Mouse (Mus musculus) hindbrain, embryonic 12.5 days (tissue): ENCODE results near the gene Gm37419. TPM values are rescaled to one million over a fixed set of nuclear protein-coding genes. Genes with fewer than 3 reads are reported as not detected.

Source experiments
- ATAC-seq: fragments of 200-750 bp; cut with Nextera tagmentation; 2 replicates; pipeline ENCODE4 v1.8.0; 2017; ENCODE audit warnings: moderate TSS enrichment; ENCODE audit not compliant: low FRiP score
- H3K27ac ChIP-seq: fragments of 300-500 bp; sonication (generic); 2 replicates; pipeline ENCODE4 v1.5.1; 2016; ENCODE audit warnings: mild to moderate bottlenecking
- H3K27me3 ChIP-seq: fragments of 300-500 bp; sonication (generic); 2 replicates; pipeline ENCODE4 v1.6.1; 2016; ENCODE audit warnings: mild to moderate bottlenecking
- H3K36me3 ChIP-seq: fragments of 300-500 bp; sonication (generic); 2 replicates; pipeline ENCODE4 v1.6.1; 2016; ENCODE audit warnings: mild to moderate bottlenecking
- H3K4me1 ChIP-seq: fragments of 300-500 bp; sonication (generic); 2 replicates; pipeline ENCODE4 v1.6.1; 2016
- H3K4me2 ChIP-seq: fragments of 300-500 bp; sonication (generic); replicated peaks from 2 replicates; pipeline ENCODE4 v1.6.1; 2016; ENCODE audit warnings: mild to moderate bottlenecking
- H3K4me3 ChIP-seq: fragments of 300-500 bp; sonication (generic); 2 replicates; pipeline ENCODE4 v1.5.1; 2016; ENCODE audit warnings: mild to moderate bottlenecking
- H3K9ac ChIP-seq: fragments of 300-500 bp; sonication (generic); 2 replicates; pipeline ENCODE4 v1.6.1; 2016; ENCODE audit warnings: mild to moderate bottlenecking, moderate library complexity
- H3K9me3 ChIP-seq: fragments of 300-500 bp; sonication (generic); replicated peaks from 2 replicates; pipeline ENCODE4 v1.6.1; 2016; ENCODE audit warnings: mild to moderate bottlenecking
- WGBS: fragments of 180-500 bp; shearing (Covaris S2); methylation state at CpG from one replicate; pipeline ENCODE4 v1.1.7; 2016; 5-methylcytosine and 5-hydroxymethylcytosine counted together
- polyA plus RNA-seq: library from polyadenylated mRNA; unstranded; fragments of >200 nt; fragmentation: Nextera tagmentation; extraction: Ambion mirVana; gene quantifications from 2 replicates; pipeline ENCODE4 v1.2.1, GENCODE M21; 2016

The Gm37419 gene
- polyA plus RNA-seq, 1 experiment from 2014 or later = not detected

DNA sequence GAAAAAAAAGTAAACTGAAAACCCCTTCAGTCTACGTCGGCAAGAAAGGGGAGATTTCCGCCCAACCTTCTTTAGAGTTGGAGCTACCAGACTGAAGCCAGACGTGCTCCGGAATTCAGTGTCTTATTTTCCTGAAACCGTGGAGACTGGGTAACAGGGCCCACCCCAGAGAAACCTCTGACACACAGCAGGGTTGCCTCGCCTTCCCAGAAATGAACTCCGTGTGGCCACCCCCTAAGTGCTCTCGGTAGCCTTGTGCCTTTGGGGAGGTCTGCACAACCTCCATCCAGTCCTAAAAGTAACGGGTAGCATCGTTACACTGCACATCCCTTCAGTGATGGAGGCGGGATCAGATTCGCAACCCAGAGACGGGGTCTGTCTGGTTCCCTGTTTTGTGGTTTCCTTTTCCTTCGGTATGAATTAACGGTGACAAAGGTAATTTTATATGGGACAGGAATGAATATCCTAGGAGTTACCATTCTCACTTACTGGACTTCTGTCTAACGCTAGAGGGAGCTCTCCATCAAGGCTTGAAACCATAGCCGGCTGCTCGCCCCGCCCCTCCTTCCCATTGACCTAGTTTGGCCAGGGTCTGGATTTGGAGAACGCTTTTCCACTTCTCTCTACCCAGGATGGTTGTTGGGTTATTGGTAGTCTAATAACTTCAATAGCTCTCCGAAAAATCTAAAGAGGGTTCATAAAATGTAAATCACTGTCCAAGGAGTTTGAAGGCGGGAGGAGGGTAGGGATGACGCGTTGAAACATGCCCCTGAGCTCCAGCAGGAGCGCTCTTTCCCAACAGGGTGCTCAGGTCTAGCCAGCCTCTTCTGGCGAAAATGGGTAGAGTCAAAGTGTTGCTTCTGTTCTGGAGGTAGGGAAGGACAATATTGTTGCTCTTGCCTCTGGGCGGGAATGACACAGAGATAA lies 6.1 kb upstream of the Gm37419 start:
- peak overlapping the region; percentile 86 for H3K4me2 ChIP-seq
- H3K36me3 ChIP-seq = no peaks in the 10 kb centered on the region
- H3K9ac ChIP-seq = no peak overlapping the region
- H3K9me3 ChIP-seq = no peaks in the 10 kb centered on the region
- peaks cover 34% of the 10 kb centered on the region for H3K4me1 ChIP-seq
- H3K4me3 ChIP-seq = peak overlapping the region; percentile 38
- H3K27me3 ChIP-seq = peaks cover 68% of the 10 kb centered on the region
- peak; percentile 79 for ATAC-seq
- no peak overlapping the region for H3K27ac ChIP-seq
- 1% methylated on average over 28 of the region's 28 CpGs for WGBS

- WGBS = under 1% methylated on average over 31 of the region's 33 CpGs
- Histone ChIP-seq H3K36me3 (no peaks in the 10 kb centered on the region), H3K4me3 (peak overlapping the region; percentile 38), H3K9ac (peak overlapping the region; percentile 53), H3K4me2 (peak overlapping the region; percentile 86), H3K27me3 (peaks cover 68% of the 10 kb centered on the region), H3K9me3 (no peaks in the 10 kb centered on the region), H3K27ac (no peak overlapping the region), H3K4me1 (peaks cover 37% of the 10 kb centered on the region)
- ATAC-seq = peak; percentile 24
Measured at GRCm38 (mm10) chr16:23982891-23983588, 5.2 kb upstream of the Gm37419 start.

GRCm38 (mm10) chr16:23984183-23984582 lies 4.1 kb upstream of the Gm37419 start:
- Histone ChIP-seq H3K4me2 (peak overlapping the region; percentile 86), H3K27ac (no peak overlapping the region), H3K9ac (no peak overlapping the region), H3K4me3 (peak overlapping the region; percentile 31), H3K36me3 (no peaks in the 10 kb centered on the region), H3K9me3 (no peaks in the 10 kb centered on the region), H3K4me1 (peaks cover 37% of the 10 kb centered on the region), H3K27me3 (peaks cover 63% of the 10 kb centered on the region)
- WGBS = 2% methylated on average over 22 of the region's 22 CpGs
- peak; percentile 59 for ATAC-seq

GRCm38 (mm10) chr16:23984760-23985466 lies 3.4 kb upstream of the Gm37419 start:
- Histone ChIP-seq H3K4me1 (peaks cover 43% of the 10 kb centered on the region), H3K27ac (no peak overlapping the region), H3K4me2 (peak overlapping the region; percentile 86), H3K9ac (no peak overlapping the region), H3K4me3 (peak overlapping the region; percentile 31), H3K9me3 (no peaks in the 10 kb centered on the region), H3K27me3 (peaks cover 56% of the 10 kb centered on the region), H3K36me3 (no peaks in the 10 kb centered on the region)
- WGBS = 2% methylated on average over 22 of the region's 22 CpGs
- no peak for ATAC-seq

DNA sequence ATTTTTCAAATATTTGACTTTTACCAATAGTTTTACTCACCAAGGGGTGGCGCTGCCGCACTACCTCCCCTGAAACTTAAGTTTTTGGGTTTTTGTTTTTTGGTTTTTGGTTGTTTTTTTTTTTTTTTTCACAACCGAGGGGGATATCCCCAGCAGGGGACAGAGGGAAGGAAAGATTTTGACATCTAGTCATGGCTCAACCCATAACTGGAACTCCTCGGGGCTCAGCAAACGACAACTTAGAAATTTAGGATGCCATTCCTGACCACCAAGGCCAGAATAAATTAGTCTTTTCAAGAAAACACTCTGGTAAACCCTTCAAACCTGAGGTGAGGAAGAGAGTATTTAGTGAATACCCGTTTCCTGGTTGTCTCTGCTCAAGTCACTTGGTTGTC lies 2.8 kb upstream of the Gm37419 start:
- Histone ChIP-seq H3K27ac (no peak overlapping the region), H3K9me3 (no peaks in the 10 kb centered on the region), H3K36me3 (no peaks in the 10 kb centered on the region), H3K4me3 (no peak overlapping the region), H3K9ac (no peak overlapping the region), H3K4me2 (no peak overlapping the region), H3K4me1 (peaks cover 45% of the 10 kb centered on the region), H3K27me3 (peaks cover 52% of the 10 kb centered on the region)
- ATAC-seq = no peak
- 2% methylated on average over 6 of the region's 6 CpGs for WGBS

DNA sequence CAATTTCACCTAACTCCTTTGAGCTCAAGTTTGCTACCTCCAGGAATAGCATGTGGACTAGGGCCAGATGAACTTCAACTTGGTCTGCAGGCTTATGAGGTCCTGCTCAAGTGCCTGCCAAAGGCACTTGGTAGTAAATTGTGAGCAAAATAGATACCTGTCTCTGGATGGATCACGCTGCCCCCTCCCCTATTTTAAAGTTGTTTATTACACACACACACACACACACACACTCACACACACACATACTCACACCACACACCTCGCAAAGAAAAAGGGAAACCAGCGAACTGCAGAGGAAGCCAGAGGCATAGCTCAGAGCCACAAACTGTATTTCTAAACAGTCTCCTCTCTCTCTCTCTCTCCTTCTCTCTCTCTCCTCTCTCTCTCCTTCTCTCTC lies 2.1 kb upstream of the Gm37419 start:
- H3K9me3 ChIP-seq = no peaks in the 10 kb centered on the region
- 0% methylated on average over 3 of the region's 3 CpGs for WGBS
- no peak overlapping the region for H3K9ac ChIP-seq
- peaks cover 49% of the 10 kb centered on the region for H3K27me3 ChIP-seq
- no peaks in the 10 kb centered on the region for H3K36me3 ChIP-seq
- no peak overlapping the region for H3K4me3 ChIP-seq
- peak overlapping the region; percentile 97 for H3K4me2 ChIP-seq
- no peak for ATAC-seq
- H3K4me1 ChIP-seq = peaks cover 38% of the 10 kb centered on the region
- H3K27ac ChIP-seq = no peak overlapping the region

DNA sequence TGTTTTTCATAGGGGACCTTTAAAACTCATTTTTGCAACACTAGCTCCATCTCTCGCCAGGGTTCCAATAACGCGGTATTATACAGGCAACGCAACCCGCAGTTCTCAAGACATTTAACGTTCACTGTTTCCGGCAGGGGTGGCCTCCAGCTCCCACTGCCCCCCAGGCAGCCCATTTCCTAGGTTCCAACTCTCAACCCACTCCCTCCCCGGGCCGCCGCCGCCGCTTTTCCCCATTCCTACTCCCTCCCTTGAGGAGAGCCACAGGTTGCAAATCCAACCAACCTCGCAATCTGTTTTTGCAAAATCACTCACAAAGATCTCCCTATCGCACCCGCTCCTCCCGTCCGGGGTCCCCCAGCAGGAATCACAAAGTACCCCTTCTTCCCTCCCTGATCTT lies 1.4 kb upstream of the Gm37419 start:
- Histone ChIP-seq H3K4me1 (peaks cover 34% of the 10 kb centered on the region), H3K9ac (peak overlapping the region; percentile 45; the same call in 1 of the 2 replicates), H3K4me2 (peak overlapping the region; percentile 97), H3K27ac (no peak overlapping the region), H3K9me3 (no peaks in the 10 kb centered on the region), H3K4me3 (peak overlapping the region; percentile 71), H3K27me3 (peaks cover 42% of the 10 kb centered on the region), H3K36me3 (no peaks in the 10 kb centered on the region)
- WGBS = under 1% methylated on average over 17 of the region's 17 CpGs
- no peak for ATAC-seq

DNA sequence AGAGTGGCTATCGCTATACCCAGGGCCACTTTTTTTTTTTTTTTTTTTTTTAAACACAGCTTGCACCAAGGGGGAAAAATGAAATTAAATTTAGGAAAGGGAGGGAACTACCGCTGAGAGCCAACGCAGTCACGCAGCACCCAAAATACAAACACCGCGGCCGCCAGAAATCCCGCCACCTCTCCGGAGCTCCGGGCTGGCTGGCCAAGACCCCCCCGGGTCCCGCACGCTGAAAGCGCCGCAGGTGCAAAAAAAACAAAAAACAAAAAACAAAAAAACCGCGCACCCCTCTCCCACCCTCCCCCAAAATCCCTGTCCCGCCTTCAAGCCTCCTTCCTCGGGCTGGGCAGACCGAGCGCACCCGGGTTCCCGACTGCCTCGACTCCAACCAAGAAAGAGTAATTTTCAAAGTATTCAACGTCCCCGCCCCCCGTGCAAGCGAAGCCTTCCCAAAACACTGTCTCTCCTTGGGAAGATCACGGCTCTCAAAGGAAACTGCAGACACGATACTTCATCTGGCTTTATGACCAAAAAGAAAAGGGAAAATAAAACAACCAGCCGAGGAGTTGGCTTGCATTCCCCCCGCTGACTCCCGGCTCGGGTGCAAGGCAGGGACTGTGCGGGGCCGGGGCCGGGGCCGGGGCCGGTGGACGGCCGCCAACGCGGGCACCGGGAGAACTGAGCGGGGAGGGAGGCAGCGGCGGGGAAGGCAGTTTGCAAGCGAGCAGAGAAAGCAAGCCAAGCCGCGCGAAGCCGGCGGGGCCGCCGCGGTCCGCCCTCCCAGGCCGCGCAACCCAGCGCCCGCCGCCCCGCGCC lies 733 bp upstream of the Gm37419 start:
- H3K4me1 ChIP-seq = peaks cover 34% of the 10 kb centered on the region

DNA sequence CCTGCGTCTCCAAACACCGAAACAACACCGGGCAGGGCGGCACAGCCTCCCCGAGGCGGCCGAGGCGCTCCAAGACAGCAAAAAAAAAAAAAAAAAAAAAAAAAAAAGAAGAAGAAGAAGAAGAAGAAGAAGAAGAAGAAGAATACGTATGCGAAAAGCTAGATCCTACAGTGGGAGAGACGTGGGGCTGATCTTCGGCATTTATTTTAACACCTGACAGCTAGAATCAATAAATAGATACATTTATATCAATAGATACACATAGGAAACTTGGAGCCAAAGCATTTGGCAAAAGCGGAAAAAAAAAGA lies 171 bp upstream of the Gm37419 start:
- Histone ChIP-seq H3K36me3 (no peaks in the 10 kb centered on the region), H3K9ac (peak overlapping the region; percentile 74), H3K4me2 (peak overlapping the region; percentile 97), H3K4me1 (peaks cover 29% of the 10 kb centered on the region), H3K4me3 (peak overlapping the region; percentile 71), H3K27ac (peak overlapping the region; percentile 97), H3K9me3 (no peaks in the 10 kb centered on the region), H3K27me3 (peaks cover 39% of the 10 kb centered on the region)
- no peak for ATAC-seq
- WGBS = under 1% methylated on average over 13 of the region's 13 CpGs

More for the DNA sequence above, 733 bp upstream of the Gm37419 start:
- Histone ChIP-seq H3K9ac (peak overlapping the region; percentile 74), H3K36me3 (no peaks in the 10 kb centered on the region), H3K4me2 (peak overlapping the region; percentile 97), H3K9me3 (no peaks in the 10 kb centered on the region), H3K4me3 (peak overlapping the region; percentile 71), H3K27ac (peak overlapping the region; percentile 52), H3K27me3 (peaks cover 39% of the 10 kb centered on the region)
- no peak for ATAC-seq
- under 1% methylated on average over 59 of the region's 64 CpGs for WGBS

DNA sequence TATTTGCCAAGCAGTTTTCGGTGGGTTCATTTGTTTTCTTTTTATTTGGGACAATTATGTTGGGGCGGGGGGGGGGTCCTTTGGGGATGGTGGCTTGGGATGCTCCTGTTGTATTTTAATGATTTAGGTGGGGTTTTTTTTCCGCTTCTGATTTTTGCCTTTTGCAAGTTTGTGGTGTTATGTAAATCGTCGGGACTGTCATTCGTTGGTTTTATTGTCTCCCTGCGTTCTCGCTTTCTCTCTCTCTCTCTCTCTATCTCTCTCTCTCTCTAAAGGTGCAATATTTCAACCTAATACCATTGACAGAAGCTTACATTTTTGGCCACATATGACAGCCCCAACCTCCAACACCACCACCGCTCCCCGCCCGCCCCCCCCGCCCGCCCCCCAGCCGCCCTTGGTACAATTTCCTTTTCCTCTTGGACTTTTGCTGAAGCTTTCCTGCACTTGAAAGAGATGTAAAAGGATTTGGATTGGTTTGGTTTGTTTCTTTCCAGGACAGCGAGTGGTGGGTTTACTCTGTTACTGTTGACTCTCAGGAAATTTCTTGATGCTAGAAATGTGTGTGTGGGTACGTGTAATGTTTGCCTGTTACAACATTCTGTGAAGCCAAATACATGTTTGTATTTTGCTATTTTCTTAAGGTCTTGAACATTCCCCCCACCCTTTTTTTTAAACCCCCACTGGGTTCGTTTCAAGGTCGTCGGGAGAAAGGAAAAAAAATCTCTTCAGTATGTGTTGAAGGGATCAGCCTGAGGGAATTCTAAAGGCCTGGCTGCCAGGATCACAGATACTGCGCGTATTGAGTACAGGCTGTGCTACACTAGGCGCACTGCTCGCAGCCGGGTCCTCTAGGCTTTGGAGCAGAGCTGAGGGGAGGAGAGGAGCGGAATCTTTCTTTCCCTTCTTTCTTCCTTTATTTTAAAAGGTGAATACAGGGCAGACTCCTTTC lies 1.2 kb downstream of the Gm37419 start:
- peak overlapping the region; percentile 97 for H3K27ac ChIP-seq
- H3K9me3 ChIP-seq = no peaks in the 10 kb centered on the region
- H3K9ac ChIP-seq = peak overlapping the region; percentile 74
- peaks cover 21% of the 10 kb centered on the region for H3K4me1 ChIP-seq
- peak overlapping the region; percentile 71 for H3K4me3 ChIP-seq
- peaks cover 32% of the 10 kb centered on the region for H3K27me3 ChIP-seq
- H3K36me3 ChIP-seq = no peaks in the 10 kb centered on the region
- WGBS = 2% methylated on average over 25 of the region's 25 CpGs
- ATAC-seq = no peak
- H3K4me2 ChIP-seq = peak overlapping the region; percentile 97
